Mouse (Mus musculus) liver, embryonic 18 days (tissue): Measurements from ENCODE around the gene 4930404N11Rik. TPM values are rescaled to one million over a fixed set of nuclear protein-coding genes. Genes with fewer than 3 reads are reported as not detected.

Source experiments
- polyA plus RNA-seq: library from polyadenylated mRNA; depleted of rRNA; stranded (reverse); fragments of >200 nt; gene quantifications from 2 replicates; pipeline ENCODE4 v1.2.3, GENCODE M21; 2012; rRNA removed

Gene 4930404N11Rik
- polyA plus RNA-seq: 0.39 and 1.0 TPM in 2 replicates

DNA sequence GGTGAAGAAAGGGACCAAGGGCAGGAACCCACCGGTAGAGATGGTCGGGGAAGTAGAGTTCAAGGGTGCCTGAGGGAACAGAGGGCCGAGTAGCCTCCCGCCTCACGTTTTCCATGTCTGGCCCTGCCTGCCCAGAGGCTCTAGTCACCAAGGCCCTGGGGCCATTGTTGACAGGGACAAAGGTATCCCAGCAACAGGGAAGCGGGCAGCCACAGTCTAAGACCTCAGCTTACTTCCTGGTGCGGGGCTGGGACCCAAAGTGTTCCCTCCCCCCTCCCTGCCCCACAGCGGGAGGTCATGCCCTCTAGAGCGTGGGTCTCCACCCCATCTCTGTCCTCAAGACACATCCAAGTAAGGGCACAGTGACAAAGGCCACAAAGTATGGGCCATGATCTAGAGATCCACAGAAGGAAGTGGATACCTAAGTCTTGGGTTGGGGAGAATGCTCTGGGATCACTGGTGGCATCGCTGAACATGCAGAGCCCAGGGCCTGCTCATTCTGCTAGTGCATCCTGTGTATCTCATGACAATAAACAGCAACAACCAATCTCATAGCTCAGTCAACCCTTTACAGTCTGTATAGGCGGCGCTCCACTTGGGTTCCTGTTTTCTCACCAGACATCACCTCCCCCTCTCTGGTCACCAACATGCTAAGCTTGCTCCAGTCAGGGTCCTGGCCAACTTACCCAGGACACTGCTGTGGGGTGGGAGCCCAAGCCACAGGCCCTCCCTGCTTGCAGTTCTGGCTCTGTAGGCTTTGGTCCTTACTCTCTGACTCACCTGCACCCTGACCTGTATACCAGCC lies at the start of gene 4930404N11Rik:
Gene 4930404N11Rik, minus strand, starts transcription at position 145 of the 805 bp plus-strand sequence.

DNA sequence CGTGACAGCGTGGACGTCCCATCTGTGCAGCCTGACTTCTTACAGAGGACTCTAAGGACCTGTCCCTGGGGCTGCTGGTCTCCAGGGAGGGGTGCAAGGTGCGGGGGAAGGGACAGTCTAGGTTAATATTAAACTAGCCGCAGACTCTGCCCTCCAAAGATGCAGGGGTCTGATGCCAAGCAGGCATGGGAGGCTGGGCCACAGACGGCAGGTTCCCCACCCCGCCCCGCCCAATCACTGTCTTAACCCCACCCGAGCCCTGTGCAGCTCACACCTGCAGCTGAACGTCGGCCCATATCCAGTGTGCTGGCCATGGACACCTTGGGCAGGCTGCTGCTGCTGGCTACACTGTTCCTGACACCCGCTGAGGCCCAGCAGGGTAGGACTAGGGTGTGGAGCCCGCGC lies 27.2 kb upstream of the 4930404N11Rik start, which contains the start of gene Smim24:
Gene Smim24, plus strand, starts transcription at position 271 of the 405 bp plus-strand sequence.

GRCm38 (mm10) chr10:81388505-81389055 lies 23.0 kb upstream of the 4930404N11Rik start, which contains the start of gene Gm48552:
Gene Gm48552, plus strand, starts transcription at chr10:81389005.

DNA sequence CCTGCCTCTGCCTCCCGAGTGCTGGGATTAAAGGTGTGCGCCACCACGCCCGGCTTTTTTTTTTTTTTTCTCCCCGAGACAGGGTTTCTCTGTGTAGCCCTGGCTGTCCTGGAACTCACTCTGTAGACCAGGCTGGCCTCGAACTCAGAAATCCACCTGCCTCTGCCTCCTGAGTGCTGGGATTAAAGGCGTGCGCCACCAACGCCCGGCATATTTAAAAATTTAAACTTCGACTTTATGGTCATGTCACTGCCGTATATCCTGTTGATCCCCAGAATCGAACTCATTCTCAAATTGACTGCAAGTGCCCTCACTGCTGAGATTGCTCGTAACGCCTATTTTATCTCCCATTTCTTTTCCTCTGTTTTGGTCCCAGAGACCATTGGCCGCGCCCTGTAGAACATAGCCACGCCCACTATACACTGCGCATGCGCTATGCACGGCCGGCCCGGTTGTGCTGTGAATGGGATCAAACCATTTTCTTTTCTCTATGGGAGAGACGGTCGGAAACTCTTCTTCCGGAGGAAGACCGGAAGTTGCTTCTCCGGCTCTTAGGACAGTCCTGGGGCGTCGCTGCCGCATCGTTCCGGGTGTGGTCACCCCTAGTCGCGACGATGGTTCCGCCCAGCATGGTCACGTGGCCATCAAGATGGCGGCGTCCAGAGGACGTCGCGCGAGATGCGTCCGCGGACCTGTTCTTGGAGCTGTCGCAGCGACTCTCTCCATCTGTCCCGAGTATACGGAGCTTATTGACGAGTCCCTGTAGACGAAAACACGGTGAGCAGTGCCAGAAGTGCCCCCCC lies 18.4 kb upstream of the 4930404N11Rik start, which contains the start of the genes Dohh and Gm48551:
Gene Dohh, plus strand, starts transcription at position 627 of the 803 bp plus-strand sequence.
Gene Gm48551, plus strand, starts transcription at position 665 of the 803 bp plus-strand sequence.

DNA sequence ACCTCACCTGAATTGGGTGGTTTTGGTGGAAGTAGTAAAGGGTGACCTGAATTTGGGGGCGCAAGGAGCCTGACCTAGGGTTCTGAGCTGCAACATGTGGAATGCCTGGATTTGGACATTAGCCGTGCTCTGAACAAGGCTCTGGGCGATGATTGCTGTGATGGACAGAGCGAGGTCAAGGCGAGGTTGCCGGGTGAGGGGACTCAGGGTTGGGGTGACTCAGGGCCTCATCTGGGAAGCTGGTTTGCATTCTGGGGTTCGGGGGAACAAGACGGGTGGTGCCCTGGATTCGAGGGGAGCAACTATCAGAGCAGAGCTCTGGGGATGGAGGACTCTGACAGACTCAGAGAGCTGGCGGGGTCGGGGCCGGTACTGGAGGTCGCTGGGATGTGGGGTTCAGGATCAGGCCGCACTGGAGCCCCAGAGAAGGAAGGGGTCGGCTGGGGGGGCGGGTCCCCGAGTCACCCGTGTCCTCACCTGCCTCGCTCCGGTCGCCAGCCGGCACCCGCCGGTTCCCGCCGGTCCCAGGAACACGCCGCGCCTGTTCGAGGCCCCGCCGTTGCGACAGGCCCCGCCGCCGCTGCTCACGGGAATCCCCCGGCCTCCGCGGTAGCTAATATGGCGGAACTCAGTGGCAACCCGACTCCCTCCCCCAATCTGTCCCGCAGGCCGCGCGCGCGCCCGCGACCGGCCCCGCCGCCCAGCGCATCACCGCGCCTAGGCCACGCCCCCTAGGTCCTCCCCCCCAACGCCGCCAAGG lies 12.4 kb upstream of the 4930404N11Rik start, which contains the start of gene Fzr1:
Gene Fzr1, minus strand, starts transcription at position 724 of the 760 bp plus-strand sequence.

GRCm38 (mm10) chr10:81356991-81357844 lies 8.4 kb downstream of the 4930404N11Rik start, which contains the start of gene Mfsd12:
Gene Mfsd12, plus strand, starts transcription at chr10:81357491.

DNA sequence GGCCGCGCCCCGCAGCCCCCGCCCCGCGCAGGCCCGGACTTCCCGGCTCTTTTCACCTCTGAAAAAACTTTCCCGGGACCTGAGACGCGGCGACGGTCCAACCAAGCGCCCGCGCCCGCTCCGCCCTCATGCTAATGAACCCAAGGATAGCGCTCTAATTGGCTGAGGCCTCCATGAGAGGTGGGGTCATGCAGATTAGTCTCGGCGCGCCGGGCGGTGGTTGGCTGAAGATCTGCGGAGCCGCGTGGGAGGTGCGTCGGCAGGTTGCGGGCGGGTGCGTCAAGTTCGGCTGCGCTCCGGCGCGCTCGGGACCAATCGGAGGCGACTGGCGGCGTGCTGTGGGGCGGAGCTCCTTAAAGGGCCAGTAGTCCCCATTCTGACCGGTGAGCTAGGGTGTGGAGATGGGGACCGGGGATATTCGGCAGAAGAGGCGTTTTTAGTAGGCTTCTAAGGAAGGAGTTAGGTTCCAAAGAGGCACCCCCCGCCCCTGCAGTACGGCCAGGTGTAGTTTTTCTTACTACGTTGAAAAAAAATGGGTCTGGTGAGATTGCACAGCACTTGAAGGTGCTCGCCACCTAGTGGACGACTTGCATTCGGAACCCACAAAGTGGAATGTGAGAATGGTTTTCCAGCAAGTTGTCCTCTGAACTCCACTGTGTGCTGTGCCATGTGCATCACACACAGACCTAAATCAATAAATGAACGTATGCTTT lies 15.1 kb downstream of the 4930404N11Rik start, which contains the start of gene Hmg20b:
Gene Hmg20b, minus strand, starts transcription at position 130 of the 713 bp plus-strand sequence.

GRCm38 (mm10) chr10:81342686-81343505 lies 22.7 kb downstream of the 4930404N11Rik start, which contains the start of gene Gipc3:
Gene Gipc3, minus strand, starts transcription at chr10:81343266.

GRCm38 (mm10) chr10:81328386-81328785 lies 37.2 kb downstream of the 4930404N11Rik start, which contains the start of gene Tbxa2r:
Gene Tbxa2r, plus strand, starts transcription at chr10:81328731.

DNA sequence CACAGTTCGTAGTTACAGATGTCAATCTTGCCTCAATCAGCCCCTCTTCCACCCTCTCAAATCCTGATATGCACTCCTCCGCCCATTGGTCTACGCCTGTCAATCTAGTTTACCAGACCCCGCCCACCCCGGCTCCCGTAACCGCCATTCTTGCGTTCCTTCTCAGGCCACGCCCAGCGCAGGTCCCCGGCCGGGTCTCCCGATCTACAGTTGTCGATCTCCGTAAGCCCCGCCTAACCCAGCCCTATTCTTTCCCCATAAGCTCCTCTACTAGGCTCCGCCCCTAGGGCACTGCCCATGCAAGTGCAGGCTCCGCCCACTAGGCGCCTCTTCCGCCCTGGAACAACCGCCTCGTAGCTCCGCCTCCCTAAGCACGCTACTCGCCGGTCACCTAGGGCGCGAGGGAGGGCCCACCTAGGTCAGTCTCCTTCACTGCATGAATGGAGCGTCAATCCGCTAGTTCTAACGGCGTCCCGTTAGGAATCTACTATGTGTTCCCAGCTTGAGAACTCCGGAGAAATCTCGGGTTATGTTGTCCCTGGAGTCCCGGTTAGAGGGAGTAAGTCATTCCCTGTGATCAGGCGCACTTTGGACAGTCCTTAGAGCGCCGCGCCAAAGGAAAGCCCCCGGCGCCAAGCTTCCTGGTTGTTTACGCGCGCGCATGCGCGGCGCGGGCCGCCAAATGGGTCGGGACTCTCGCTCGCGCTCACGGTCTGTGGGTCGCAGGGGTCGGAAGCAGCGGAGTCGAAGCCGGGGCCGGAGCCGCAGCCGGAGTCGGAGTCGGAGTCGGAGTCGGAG lies 44.9 kb downstream of the 4930404N11Rik start, which contains the start of gene Cactin:
Gene Cactin, plus strand, starts transcription at position 554 of the 798 bp plus-strand sequence.

Other genes with a start within 250 kb of the 4930404N11Rik start
- 8.5 and 8.6 TPM in 2 replicates for gene Zbtb7a, start 230.6 kb downstream of the 4930404N11Rik start, polyA plus RNA-seq
- 10.3 and 12.9 TPM in 2 replicates for gene Pias4, start 197.9 kb downstream of the 4930404N11Rik start, polyA plus RNA-seq
- 583 and 691 TPM in 2 replicates for gene Eef2, start 189.2 kb downstream of the 4930404N11Rik start, polyA plus RNA-seq
- 16.9 and 18.2 TPM in 2 replicates for gene Dapk3, start 182.8 kb downstream of the 4930404N11Rik start, polyA plus RNA-seq
- not detected in 2 replicates for gene 4930442H23Rik, start 182.0 kb downstream of the 4930404N11Rik start, polyA plus RNA-seq
- not detected in 2 replicates for gene Nmrk2, start 163.8 kb downstream of the 4930404N11Rik start, polyA plus RNA-seq
- 0.01 TPM in 1 of 2 replicates, not detected in the other for gene Atcay, start 135.0 kb downstream of the 4930404N11Rik start, polyA plus RNA-seq
- gene Zfr2, start 132.7 kb downstream of the 4930404N11Rik start, polyA plus RNA-seq: 1.9 and 2.1 TPM in 2 replicates
- 1.4 and 1.9 TPM in 2 replicates for gene Matk, start 112.9 kb downstream of the 4930404N11Rik start, polyA plus RNA-seq
- gene Mrpl54, start 98.9 kb downstream of the 4930404N11Rik start, polyA plus RNA-seq: 44.6 and 45.1 TPM in 2 replicates
- 23.2 and 24.9 TPM in 2 replicates for gene Apba3, start 98.9 kb downstream of the 4930404N11Rik start, polyA plus RNA-seq
- 0.88 and 1.1 TPM in 2 replicates for gene Tjp3, start 74.2 kb downstream of the 4930404N11Rik start, polyA plus RNA-seq
- gene Pip5k1c, start 72.9 kb downstream of the 4930404N11Rik start, polyA plus RNA-seq: 10.3 and 11.9 TPM in 2 replicates
- 12.9 and 13.4 TPM in 2 replicates for gene Cactin, start 44.7 kb downstream of the 4930404N11Rik start, polyA plus RNA-seq
- gene Tbxa2r, start 37.1 kb downstream of the 4930404N11Rik start, polyA plus RNA-seq: 3.1 and 3.4 TPM in 2 replicates
- 0.02 TPM in 2 replicates for gene Gipc3, start 22.6 kb downstream of the 4930404N11Rik start, polyA plus RNA-seq
- gene Hmg20b, start 15.3 kb downstream of the 4930404N11Rik start, polyA plus RNA-seq: 24.1 and 27.6 TPM in 2 replicates
- gene Mfsd12, start 8.3 kb downstream of the 4930404N11Rik start, polyA plus RNA-seq: 8.7 and 8.9 TPM in 2 replicates
- 54.1 and 61.6 TPM in 2 replicates for gene Fzr1, start 12.7 kb upstream of the 4930404N11Rik start, polyA plus RNA-seq
- 27.6 and 28.9 TPM in 2 replicates for gene Dohh, start 18.6 kb upstream of the 4930404N11Rik start, polyA plus RNA-seq
- gene Gm48551, start 18.6 kb upstream of the 4930404N11Rik start, polyA plus RNA-seq: 0.58 and 0.75 TPM in 2 replicates
- 0.64 and 0.82 TPM in 2 replicates for gene Gm48552, start 23.2 kb upstream of the 4930404N11Rik start, polyA plus RNA-seq
- gene Smim24, start 27.2 kb upstream of the 4930404N11Rik start, polyA plus RNA-seq: 2.6 and 3.4 TPM in 2 replicates
- 1.7 and 1.9 TPM in 2 replicates for gene Nfic, start 89.8 kb upstream of the 4930404N11Rik start, polyA plus RNA-seq
- 0.02 and 0.06 TPM in 2 replicates for gene Celf5, start 116.9 kb upstream of the 4930404N11Rik start, polyA plus RNA-seq
- gene Ncln, start 130.6 kb upstream of the 4930404N11Rik start, polyA plus RNA-seq: 65.7 and 83.5 TPM in 2 replicates
- gene S1pr4, start 134.3 kb upstream of the 4930404N11Rik start, polyA plus RNA-seq: 5.4 and 5.7 TPM in 2 replicates
- 4.0 and 4.2 TPM in 2 replicates for gene Gna15, start 158.4 kb upstream of the 4930404N11Rik start, polyA plus RNA-seq
- gene Gna11, start 179.4 kb upstream of the 4930404N11Rik start, polyA plus RNA-seq: 20.3 and 23.1 TPM in 2 replicates
- gene Aes, start 193.7 kb upstream of the 4930404N11Rik start, polyA plus RNA-seq: 179 and 189 TPM in 2 replicates
- 5.9 and 6.8 TPM in 2 replicates for gene Tle2, start 208.7 kb upstream of the 4930404N11Rik start, polyA plus RNA-seq
- gene Tle6, start 235.3 kb upstream of the 4930404N11Rik start, polyA plus RNA-seq: 4.9 and 5.2 TPM in 2 replicates
- gene BC025920, start 240.5 kb upstream of the 4930404N11Rik start, polyA plus RNA-seq: 1.5 and 2.0 TPM in 2 replicates